Mouse (Mus musculus): Measurements from ENCODE around the gene Kcng3. TPM values are rescaled to one million over a fixed set of nuclear protein-coding genes. Genes with fewer than 3 reads are reported as not detected.

Kcng3 gene
- polyA plus RNA-seq (2017; shearing (Covaris generic)): under 1 TPM; 0.11 to 0.60 TPM

GRCm38 (mm10) chr17:83631783-83632652, at the start of gene Kcng3:
Gene Kcng3, minus strand, starts transcription at chr17:83631895.

Other genes with a start within 250 kb of the Kcng3 start
- 100 to 1,000 TPM; 177 to 227 TPM for gene Cox7a2l, start 114.6 kb downstream of the Kcng3 start, polyA plus RNA-seq (2017; shearing (Covaris generic))
- gene Mta3, start 74.3 kb upstream of the Kcng3 start, polyA plus RNA-seq (2017; shearing (Covaris generic)): 10 to 100 TPM; 89.4 to 92.3 TPM
- gene Haao, start 216.1 kb upstream of the Kcng3 start, polyA plus RNA-seq (2017; shearing (Covaris generic)): 1 to 10 TPM; 1.3 to 2.7 TPM